Mouse (Mus musculus) stomach, embryonic 14.5 days (tissue): ENCODE measurements around the gene Fdx1. TPM values are rescaled to one million over a fixed set of nuclear protein-coding genes. Genes with fewer than 3 reads are reported as not detected.

ENCODE experiments used
- ATAC-seq: fragments of 200-750 bp; cut with Nextera tagmentation; 2 replicates; pipeline ENCODE4 v1.8.0; 2017; ENCODE audit warnings: low read depth, moderate TSS enrichment; ENCODE audit not compliant: insufficient number of reproducible peaks, insufficient read depth, low FRiP score
- H3K27ac ChIP-seq: fragments of 300-500 bp; sonication (generic); 2 replicates; pipeline ENCODE4 v1.5.1; 2014; ENCODE audit warnings: mild to moderate bottlenecking, low read length, moderate library complexity, mixed read lengths
- H3K27me3 ChIP-seq: fragments of 300-500 bp; sonication (generic); 2 replicates; pipeline ENCODE4 v1.6.1; 2014; ENCODE audit warnings: low read length, control low read depth, mixed read lengths; ENCODE audit not compliant: control insufficient read depth, insufficient read depth
- H3K36me3 ChIP-seq: fragments of 300-500 bp; sonication (generic); 2 replicates; pipeline ENCODE4 v1.6.1; 2014; ENCODE audit warnings: mild to moderate bottlenecking, control low read depth, low read length, moderate library complexity, mixed read lengths; ENCODE audit not compliant: control insufficient read depth, insufficient read depth
- H3K4me1 ChIP-seq: fragments of 300-500 bp; sonication (generic); 2 replicates; pipeline ENCODE4 v1.6.1; 2014; ENCODE audit warnings: low read length, control low read depth, mixed read lengths; ENCODE audit not compliant: control insufficient read depth, insufficient read depth
- H3K4me2 ChIP-seq: fragments of 300-500 bp; sonication (generic); replicated peaks from 2 replicates; pipeline ENCODE4 v1.6.1; 2014; ENCODE audit warnings: low read depth, low read length, control low read depth
- H3K4me3 ChIP-seq: fragments of 300-500 bp; sonication (generic); 2 replicates; pipeline ENCODE4 v1.5.1; 2014; ENCODE audit warnings: low read depth, low read length, control low read depth
- H3K9ac ChIP-seq: fragments of 300-500 bp; sonication (generic); replicated peaks from 2 replicates; pipeline ENCODE4 v1.6.1; 2014; ENCODE audit warnings: low read depth, mild to moderate bottlenecking, control low read depth, low read length, moderate library complexity, mixed read lengths
- H3K9me3 ChIP-seq: fragments of 300-500 bp; sonication (generic); 2 replicates; pipeline ENCODE4 v1.6.1; 2016; ENCODE audit warnings: low read depth, low read length, control low read depth; ENCODE audit not compliant: control insufficient read depth
- WGBS: fragments of 180-500 bp; shearing (Covaris S2); extraction: QIAGEN DNeasy Blood & Tissue Kit; methylation state at CpG from one replicate; pipeline ENCODE4 v1.1.7; 2014; 5-methylcytosine and 5-hydroxymethylcytosine counted together
- polyA plus RNA-seq: library from polyadenylated mRNA; unstranded; fragments of >200 nt; fragmentation: Nextera tagmentation; extraction: Ambion mirVana; gene quantifications from 2 replicates; pipeline ENCODE4 v1.2.1, GENCODE M21; 2014

The Fdx1 gene
- polyA plus RNA-seq, 1 experiment from 2014 or later, result 75.2 TPM

- no peak for ATAC-seq
- Histone ChIP-seq H3K4me2 (no peak overlapping the region), H3K4me3 (no peak overlapping the region), H3K36me3 (peaks cover 3% of the 10 kb centered on the region; the same call in 1 of the 2 replicates), H3K27me3 (no peaks in the 10 kb centered on the region), H3K4me1 (no peaks in the 10 kb centered on the region), H3K27ac (no peak overlapping the region), H3K9ac (no peak overlapping the region), H3K9me3 (no peaks in the 10 kb centered on the region)
- 64% methylated on average over 2 of the region's 2 CpGs for WGBS
Observed at GRCm38 (mm10) chr9:51951337-51951736, 12.0 kb downstream of the Fdx1 start.

- no peak for ATAC-seq
- Histone ChIP-seq H3K36me3 (no peaks in the 10 kb centered on the region; the same call in 1 of the 2 replicates), H3K9ac (no peak overlapping the region), H3K4me1 (no peaks in the 10 kb centered on the region), H3K27me3 (no peaks in the 10 kb centered on the region), H3K4me3 (no peak overlapping the region), H3K27ac (no peak overlapping the region), H3K9me3 (no peaks in the 10 kb centered on the region), H3K4me2 (no peak overlapping the region)
- WGBS, result 81% methylated on average over 1 of the region's 1 CpGs
Observed at GRCm38 (mm10) chr9:51950667-51951066, 12.7 kb downstream of the Fdx1 start.

- no peaks in the 10 kb centered on the region for H3K4me1 ChIP-seq
- H3K9ac ChIP-seq, result no peak overlapping the region
- H3K27me3 ChIP-seq, result no peaks in the 10 kb centered on the region
- no peaks in the 10 kb centered on the region for H3K9me3 ChIP-seq
- no peak overlapping the region for H3K4me3 ChIP-seq
- H3K27ac ChIP-seq, result no peak overlapping the region
- H3K36me3 ChIP-seq, result no peaks in the 10 kb centered on the region; the same call in 1 of the 2 replicates
- 90% methylated on average over 3 of the region's 3 CpGs for WGBS
- no peak overlapping the region for H3K4me2 ChIP-seq
- ATAC-seq, result no peak
Observed at GRCm38 (mm10) chr9:51950225-51950624, 13.1 kb downstream of the Fdx1 start.

- H3K36me3 ChIP-seq, result peaks cover 5% of the 10 kb centered on the region; the same call in 1 of the 2 replicates
- 90% methylated on average over 6 of the region's 6 CpGs for WGBS
- no peak for ATAC-seq
Observed at GRCm38 (mm10) chr9:51943934-51944333, 19.4 kb downstream of the Fdx1 start.

GRCm38 (mm10) chr9:51934641-51935040, 28.7 kb downstream of the Fdx1 start:
- Histone ChIP-seq H3K4me1 (no peaks in the 10 kb centered on the region), H3K9ac (no peak overlapping the region), H3K4me2 (no peak overlapping the region), H3K9me3 (no peaks in the 10 kb centered on the region), H3K4me3 (no peak overlapping the region), H3K36me3 (no peaks in the 10 kb centered on the region), H3K27ac (no peak overlapping the region), H3K27me3 (no peaks in the 10 kb centered on the region)
- WGBS, result 94% methylated on average over 1 of the region's 1 CpGs
- ATAC-seq, result no peak

More at GRCm38 (mm10) chr9:51943934-51944333, 19.4 kb downstream of the Fdx1 start:
- Histone ChIP-seq H3K4me2 (no peak overlapping the region), H3K4me1 (no peaks in the 10 kb centered on the region), H3K4me3 (no peak overlapping the region), H3K27me3 (no peaks in the 10 kb centered on the region), H3K9ac (no peak overlapping the region), H3K9me3 (no peaks in the 10 kb centered on the region), H3K27ac (no peak overlapping the region)

GRCm38 (mm10) chr9:51931997-51932396, 31.4 kb downstream of the Fdx1 start:
- 67% methylated on average over 3 of the region's 3 CpGs for WGBS
- Histone ChIP-seq H3K9me3 (no peaks in the 10 kb centered on the region), H3K4me2 (no peak overlapping the region), H3K9ac (no peak overlapping the region), H3K4me3 (no peak overlapping the region), H3K27me3 (no peaks in the 10 kb centered on the region), H3K27ac (no peak overlapping the region), H3K4me1 (peaks cover 11% of the 10 kb centered on the region), H3K36me3 (no peaks in the 10 kb centered on the region)
- ATAC-seq, result no peak

GRCm38 (mm10) chr9:51931054-51931690, 32.2 kb downstream of the Fdx1 start:
- Histone ChIP-seq H3K4me2 (no peak overlapping the region), H3K36me3 (no peaks in the 10 kb centered on the region), H3K27ac (no peak overlapping the region), H3K4me3 (no peak overlapping the region), H3K9ac (no peak overlapping the region), H3K4me1 (peaks cover 11% of the 10 kb centered on the region), H3K9me3 (no peaks in the 10 kb centered on the region), H3K27me3 (no peaks in the 10 kb centered on the region)
- ATAC-seq, result no peak
- 91% methylated on average over 7 of the region's 7 CpGs for WGBS

GRCm38 (mm10) chr9:51929972-51930371, 33.4 kb downstream of the Fdx1 start:
- Histone ChIP-seq H3K9ac (no peak overlapping the region), H3K36me3 (no peaks in the 10 kb centered on the region), H3K4me3 (no peak overlapping the region), H3K9me3 (no peaks in the 10 kb centered on the region), H3K4me1 (peaks cover 11% of the 10 kb centered on the region), H3K4me2 (no peak overlapping the region), H3K27ac (no peak overlapping the region), H3K27me3 (no peaks in the 10 kb centered on the region)
- no peak for ATAC-seq
- WGBS, result 63% methylated on average over 5 of the region's 5 CpGs

GRCm38 (mm10) chr9:51928659-51929058, 34.7 kb downstream of the Fdx1 start:
- 61% methylated on average over 7 of the region's 7 CpGs for WGBS
- H3K4me2 ChIP-seq, result no peak overlapping the region
- H3K9me3 ChIP-seq, result no peaks in the 10 kb centered on the region
- no peaks in the 10 kb centered on the region for H3K27me3 ChIP-seq
- peaks cover 11% of the 10 kb centered on the region for H3K4me1 ChIP-seq
- H3K4me3 ChIP-seq, result no peak overlapping the region
- H3K27ac ChIP-seq, result no peak overlapping the region
- no peaks in the 10 kb centered on the region for H3K36me3 ChIP-seq
- H3K9ac ChIP-seq, result no peak overlapping the region
- no peak for ATAC-seq
